Mouse (Mus musculus): ENCODE measurements at regions not wholly inside any gene's neighbourhood (a gene's known extent, or its start where the extent isn't known, plus 50 kb on each side); places are given as distances from the start of the nearest gene placed in this dataset.

DNA sequence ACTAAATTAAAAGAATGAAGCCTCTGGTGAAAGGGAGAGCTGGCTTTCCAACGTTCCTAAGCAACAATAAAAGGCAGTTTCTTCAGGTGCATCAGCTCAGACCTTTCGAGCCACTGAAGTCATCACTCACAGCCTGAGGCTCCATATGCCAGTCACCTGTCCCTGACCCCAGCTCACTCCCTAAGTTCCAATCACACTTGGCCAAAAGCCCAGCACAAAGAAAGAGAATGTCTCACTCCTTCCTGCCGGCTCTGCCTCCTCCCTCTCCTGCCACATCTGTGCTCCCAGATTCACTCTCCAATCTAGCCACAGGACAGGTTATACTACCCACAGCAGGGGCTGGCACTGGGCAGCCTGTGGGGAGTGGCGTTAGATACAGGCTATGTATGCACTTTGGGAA lies 150.7 kb downstream of the Psat1 start:
- TF ChIP-seq CTCF (IDR thresholded peaks at IDR 0.05; ENCODE audit: insufficient read depth, low read depth, low read length) (no peak), POLR2A (IDR thresholded peaks at IDR 0.05; ENCODE audit: insufficient read depth, low read depth, low read length) (no peak)
